Mouse (Mus musculus): ENCODE data around the gene Nudt14. TPM values are rescaled to one million over a fixed set of nuclear protein-coding genes. Genes with fewer than 3 reads are reported as not detected.

The Nudt14 gene
- total and polyA plus RNA-seq, 3 experiments: 5.7 to 14.8 (median 8.6) TPM

GRCm38 (mm10) chr12:112916698-112917400, 25.1 kb downstream of the Nudt14 start:
- TF ChIP-seq EP300 (IDR thresholded peaks at IDR 0.05; ENCODE audit: insufficient read depth, low read depth, low read length) (no peak), CTCF (IDR thresholded peaks at IDR 0.05) (0 out of 2 replicates have a peak, but pooled peaks have one; percentile 8), POLR2A (IDR thresholded peaks at IDR 0.05; ENCODE audit: insufficient read depth, low read depth, low read length) (no peak)
- intact Hi-C loops (cut with DNase I): loop anchor here (1.0 to 2.0 kb wide), 3 partner anchors 22 to 225 kb away; no protein-coding TSS in a partner anchor
- peak overlapping the region; percentile 95 for H3K27ac ChIP-seq
- H3K4me1 ChIP-seq (ENCODE audit: control insufficient read depth, insufficient read depth, low read length): peaks cover 13% of the 10 kb centered on the region; the same call in 1 of the 2 replicates
- no peaks in the 10 kb centered on the region for H3K27me3 ChIP-seq (ENCODE audit: control insufficient read depth, insufficient read depth, low read length)
- peak overlapping the region; percentile 32 for H3K4me3 ChIP-seq
- H3K36me3 ChIP-seq (ENCODE audit: control insufficient read depth, insufficient read depth, low read length): no peaks in the 10 kb centered on the region
- DNase-seq: peak; percentile 75 to 77
- 40% methylated on average over 16 of the region's 16 CpGs for WGBS
- no peaks in the 10 kb centered on the region for H3K79me2 ChIP-seq (replicated peaks; ENCODE audit: control insufficient read depth, insufficient read depth, low read length)
- peak overlapping the region; percentile 71 for H3K9ac ChIP-seq (ENCODE audit: low read depth, low read length)

GRCm38 (mm10) chr12:112915587-112915986, 26.3 kb downstream of the Nudt14 start:
- no peak for DNase-seq
- H3K4me3 ChIP-seq: no peak overlapping the region
- H3K27ac ChIP-seq: no peak overlapping the region
- 85% methylated on average over 13 of the region's 13 CpGs for WGBS
- H3K79me2 ChIP-seq (replicated peaks; ENCODE audit: control insufficient read depth, insufficient read depth, low read length): no peaks in the 10 kb centered on the region
- H3K4me1 ChIP-seq (ENCODE audit: control insufficient read depth, insufficient read depth, low read length): peaks cover 13% of the 10 kb centered on the region; the same call in 1 of the 2 replicates
- no peaks in the 10 kb centered on the region for H3K27me3 ChIP-seq (ENCODE audit: control insufficient read depth, insufficient read depth, low read length)
- H3K9ac ChIP-seq (ENCODE audit: low read depth, low read length): no peak overlapping the region
- no peak for TF ChIP-seq EP300 (IDR thresholded peaks at IDR 0.05; ENCODE audit: insufficient read depth, low read depth, low read length)
- no peak for TF ChIP-seq POLR2A (IDR thresholded peaks at IDR 0.05; ENCODE audit: insufficient read depth, low read depth, low read length)
- TF ChIP-seq CTCF (IDR thresholded peaks at IDR 0.05): no peak
- H3K36me3 ChIP-seq (ENCODE audit: control insufficient read depth, insufficient read depth, low read length): no peaks in the 10 kb centered on the region
- intact Hi-C loops (cut with DNase I): no loop called here

DNA sequence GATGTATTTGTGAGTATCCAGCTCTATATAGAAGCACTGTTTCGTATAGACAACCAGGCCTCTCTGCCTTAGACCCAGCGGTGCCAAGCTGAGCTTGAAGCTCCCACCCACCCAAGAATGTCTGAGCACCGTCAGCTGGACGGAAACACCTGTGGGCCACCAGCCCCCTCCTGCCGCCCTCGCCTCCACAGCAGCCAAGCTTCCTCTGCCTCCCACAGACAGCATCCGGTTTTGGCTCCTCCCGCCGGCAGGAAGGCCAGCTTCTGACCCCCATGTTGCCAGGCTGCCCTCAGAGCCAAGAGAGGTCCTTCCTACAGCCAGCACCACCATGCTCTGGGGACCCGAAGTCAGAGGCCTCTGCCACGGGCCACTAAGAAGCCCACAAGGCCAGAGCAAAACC, 27.4 kb downstream of the Nudt14 start:
- H3K4me1 ChIP-seq (ENCODE audit: control insufficient read depth, insufficient read depth, low read length): peaks cover 13% of the 10 kb centered on the region; the same call in 1 of the 2 replicates
- H3K36me3 ChIP-seq (ENCODE audit: control insufficient read depth, insufficient read depth, low read length): no peaks in the 10 kb centered on the region
- no peak overlapping the region for H3K9ac ChIP-seq (ENCODE audit: low read depth, low read length)
- peak; percentile 59 to 61 for DNase-seq
- H3K79me2 ChIP-seq (replicated peaks; ENCODE audit: control insufficient read depth, insufficient read depth, low read length): no peaks in the 10 kb centered on the region
- H3K27ac ChIP-seq: peak overlapping the region; percentile 67
- 48% methylated on average over 11 of the region's 11 CpGs for WGBS
- no peak overlapping the region for H3K4me3 ChIP-seq
- H3K27me3 ChIP-seq (ENCODE audit: control insufficient read depth, insufficient read depth, low read length): no peaks in the 10 kb centered on the region
- no peak for TF ChIP-seq CTCF (IDR thresholded peaks at IDR 0.05)
- peak; percentile 72 for TF ChIP-seq EP300 (IDR thresholded peaks at IDR 0.05; ENCODE audit: insufficient read depth, low read depth, low read length)
- 0 out of 2 replicates have a peak, but pooled peaks have one; percentile 20 for TF ChIP-seq POLR2A (IDR thresholded peaks at IDR 0.05; ENCODE audit: insufficient read depth, low read depth, low read length)
- intact Hi-C loops (cut with DNase I): no loop called here

DNA sequence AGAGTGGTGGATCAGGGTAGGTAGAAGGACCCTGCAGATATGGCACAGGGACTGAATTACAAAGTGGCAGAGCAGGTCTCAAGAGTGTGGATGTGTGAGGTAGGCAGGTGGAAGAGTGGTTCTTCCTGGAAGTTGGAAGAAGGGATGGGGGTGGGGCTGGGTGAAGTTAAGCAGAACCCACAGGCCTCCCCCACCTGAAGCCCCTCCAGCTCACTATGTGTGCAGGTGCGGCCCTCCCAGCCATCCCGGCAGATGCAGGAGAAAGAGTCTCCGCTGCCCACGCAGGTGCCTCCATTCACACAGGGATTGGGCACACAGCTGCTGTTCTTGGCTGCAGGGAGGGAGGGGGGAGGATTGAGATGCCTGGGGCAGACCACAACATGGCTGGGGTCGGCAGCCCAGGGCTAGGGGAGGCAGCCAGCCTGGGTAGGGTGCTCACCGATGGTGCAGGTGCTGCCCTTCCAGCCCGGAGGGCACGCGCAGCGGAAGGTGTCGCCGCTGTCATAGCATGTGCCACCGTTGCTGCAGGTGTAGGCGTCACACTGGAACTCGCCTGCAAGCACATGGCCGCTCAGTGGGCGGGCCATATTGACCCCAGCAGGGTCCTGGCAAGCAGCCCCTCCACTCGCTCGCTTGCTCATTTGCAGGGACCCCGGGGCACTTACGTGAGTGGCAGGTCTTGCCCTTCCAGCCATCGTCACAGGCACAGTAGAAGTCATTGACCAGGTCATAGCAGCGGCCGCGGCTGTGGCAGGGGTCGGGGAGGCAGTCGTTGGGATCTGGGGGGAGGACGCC, 28.8 kb downstream of the Nudt14 start:
- TF ChIP-seq POLR2A (IDR thresholded peaks at IDR 0.05; ENCODE audit: insufficient read depth, low read depth, low read length): no peak
- TF ChIP-seq CTCF (IDR thresholded peaks at IDR 0.05): no peak
- no peak for TF ChIP-seq EP300 (IDR thresholded peaks at IDR 0.05; ENCODE audit: insufficient read depth, low read depth, low read length)
- H3K4me1 ChIP-seq (ENCODE audit: control insufficient read depth, insufficient read depth, low read length): peaks cover 12% of the 10 kb centered on the region; the same call in 1 of the 2 replicates
- 92% methylated on average over 28 of the region's 28 CpGs for WGBS
- H3K27ac ChIP-seq: no peak overlapping the region
- H3K4me3 ChIP-seq: no peak overlapping the region
- DNase-seq: no peak
- intact Hi-C loops (cut with DNase I): no loop called here
- H3K36me3 ChIP-seq (ENCODE audit: control insufficient read depth, insufficient read depth, low read length): no peaks in the 10 kb centered on the region
- H3K9ac ChIP-seq (ENCODE audit: low read depth, low read length): no peak overlapping the region
- H3K79me2 ChIP-seq (replicated peaks; ENCODE audit: control insufficient read depth, insufficient read depth, low read length): no peaks in the 10 kb centered on the region
- H3K27me3 ChIP-seq (ENCODE audit: control insufficient read depth, insufficient read depth, low read length): no peaks in the 10 kb centered on the region

DNA sequence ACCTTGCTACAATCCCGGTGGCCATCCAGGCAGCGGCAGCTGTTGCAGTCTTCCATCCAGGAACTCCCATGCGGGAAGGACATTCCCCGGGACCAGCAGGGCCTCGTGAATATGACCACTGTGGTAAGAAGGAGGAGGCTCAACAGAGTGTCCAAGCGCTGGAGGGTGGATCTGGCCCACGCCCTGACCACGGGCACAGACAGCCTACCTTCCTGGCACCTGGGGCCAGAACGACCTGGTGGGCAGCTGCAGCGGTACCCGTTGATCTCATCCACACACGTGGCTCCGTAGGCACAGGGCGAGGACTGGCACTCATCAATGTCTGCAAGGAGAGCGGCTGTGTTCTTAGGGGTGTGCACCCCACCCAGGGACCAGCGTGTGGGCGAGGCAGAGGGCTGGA, 30.2 kb downstream of the Nudt14 start:
- 88% methylated on average over 17 of the region's 17 CpGs for whole genome bisulfite sequencing
- intact Hi-C loops (cut with DNase I): no loop called here
- no peak for DNase-seq
- Histone ChIP-seq H3K36me3 (ENCODE audit: control insufficient read depth, insufficient read depth, low read length) (no peaks in the 10 kb centered on the region), H3K27me3 (ENCODE audit: control insufficient read depth, insufficient read depth, low read length) (no peaks in the 10 kb centered on the region), H3K27ac (no peak overlapping the region), H3K4me3 (no peak overlapping the region), H3K4me1 (ENCODE audit: control insufficient read depth, insufficient read depth, low read length) (peaks cover 7% of the 10 kb centered on the region; the same call in 1 of the 2 replicates), H3K9ac (ENCODE audit: low read depth, low read length) (no peak overlapping the region), H3K79me2 (replicated peaks; ENCODE audit: control insufficient read depth, insufficient read depth, low read length) (no peaks in the 10 kb centered on the region)
- TF ChIP-seq EP300 (IDR thresholded peaks at IDR 0.05; ENCODE audit: insufficient read depth, low read depth, low read length) (no peak), CTCF (IDR thresholded peaks at IDR 0.05) (no peak), POLR2A (IDR thresholded peaks at IDR 0.05; ENCODE audit: insufficient read depth, low read depth, low read length) (no peak)

Measured in heart, adult 2 months (tissue).